Mouse (Mus musculus) testis, adult 2 months (tissue): Measurements from ENCODE around the gene Krt5.

Experiments
- CTCF ChIP-seq: fragments of 200-500 bp; IDR thresholded peaks from 2 replicates; pipeline ENCODE4 v1.5.1; 2012; ENCODE audit warnings: low read depth, mild to moderate bottlenecking, inconsistent platforms, low read length, moderate library complexity; ENCODE audit not compliant: control insufficient read depth, insufficient read depth, insufficient replicate concordance
- POLR2A ChIP-seq: fragments of 200-500 bp; IDR thresholded peaks from 2 replicates; pipeline ENCODE4 v1.6.1; 2012; ENCODE audit warnings: low read depth, mild to moderate bottlenecking, inconsistent platforms, low read length, moderate library complexity; ENCODE audit not compliant: control insufficient read depth

GRCm38 (mm10) chr15:101702380-101702779, 10.3 kb downstream of the Krt5 start:
- no peak for TF ChIP-seq CTCF
- TF ChIP-seq POLR2A: no peak
